9 mouse cellular contexts compared by ENCODE assay signal in the genomic region with DNA sequence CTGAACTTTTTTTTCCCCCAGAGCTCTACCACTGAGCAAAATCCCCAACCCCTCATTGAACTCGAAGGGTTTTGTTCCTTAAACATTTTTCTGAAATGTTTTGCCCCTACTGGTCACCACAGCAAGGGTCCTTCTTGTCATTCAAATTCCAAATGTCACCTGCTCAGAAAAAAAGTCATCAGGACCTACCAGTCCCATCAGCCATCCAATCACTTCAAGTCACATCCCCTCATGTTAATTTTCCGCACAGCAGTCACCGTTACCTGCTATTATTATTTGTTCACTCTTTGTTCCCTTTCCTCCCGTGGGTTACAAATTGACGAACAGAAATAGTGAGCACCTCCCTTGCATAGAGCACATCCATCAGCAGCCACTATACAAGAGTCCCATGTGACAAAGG. TPM values are rescaled to one million over a fixed set of nuclear protein-coding genes. Genes with fewer than 3 reads are reported as not detected.
DNase-seq lines count a peak whose midpoint lies in the region; ATAC-seq and TF ChIP-seq lines count a peak whose summit lies in the region.
"Had no signal": no experiment of that assay in that cellular context is flagged by ENCODE, and none has a peak within 500 bp of the region (broad histone marks: within the 10 kb centered on the region; RNA-seq: fewer than 3 reads in every experiment).

No protein-coding gene starts in this region.

- no peak for ATAC-seq in lung, embryonic 14.5 days (ENCODE audit: insufficient read depth)
- ATAC-seq in forebrain, embryonic 11.5 days (replicated peaks; ENCODE audit: low FRiP score), result no peak
- no peak for ATAC-seq in limb, embryonic 14.5 days (ENCODE audit: low FRiP score, low read depth)
- no peak for ATAC-seq in stomach, embryonic 15.5 days (ENCODE audit: insufficient read depth, low FRiP score, low read depth)

- H3K9ac ChIP-seq in lung, embryonic 14.5 days, result peak overlapping the region; percentile 52; the same call in 1 of the 2 replicates
- peak overlapping the region; percentile 79; the same call in 1 of the 2 replicates for H3K9ac ChIP-seq in forebrain, embryonic 11.5 days (ENCODE audit: low read length)
- no peak overlapping the region for H3K9ac ChIP-seq in limb, embryonic 14.5 days (ENCODE audit: low read depth, low read length, severe bottlenecking)
- no peak overlapping the region for H3K9ac ChIP-seq in stomach, embryonic 15.5 days

- WGBS in lung, embryonic 14.5 days, result 20% methylated on average over 5 of the region's 5 CpGs
- 17% methylated on average over 5 of the region's 5 CpGs for WGBS in lung, adult 2 months
- WGBS in forebrain, embryonic 11.5 days, result 19% methylated on average over 5 of the region's 5 CpGs
- WGBS in limb, embryonic 14.5 days, result 20% methylated on average over 5 of the region's 5 CpGs
- 17% methylated on average over 5 of the region's 5 CpGs for WGBS in stomach, embryonic 15.5 days

- no peak for TF ChIP-seq POLR2A in lung, adult 2 months (IDR thresholded peaks at IDR 0.05; ENCODE audit: borderline replicate concordance, extremely low read depth, low read depth, low read length)
- TF ChIP-seq POLR2A in limb, embryonic 14.5 days (IDR thresholded peaks at IDR 0.05; ENCODE audit: borderline replicate concordance, extremely low read depth, insufficient read depth, insufficient read length), result no peak

- H3K4me2 ChIP-seq in lung, embryonic 14.5 days, result peak overlapping the region; percentile 98
- peak overlapping the region; percentile 76 for H3K4me2 ChIP-seq in forebrain, embryonic 11.5 days (ENCODE audit: low read depth, low read length, severe bottlenecking)
- H3K4me2 ChIP-seq in limb, embryonic 14.5 days (replicated peaks; ENCODE audit: low read depth, low read length, severe bottlenecking), result peak overlapping the region; percentile 100
- peak overlapping the region; percentile 98 for H3K4me2 ChIP-seq in stomach, embryonic 15.5 days

- TF ChIP-seq CTCF in lung, embryonic 14.5 days (IDR thresholded peaks at IDR 0.05; ENCODE audit: low read depth), result no peak
- TF ChIP-seq CTCF in lung, adult 2 months (IDR thresholded peaks at IDR 0.05; ENCODE audit: insufficient read depth, low read length), result no peak

- H3K27me3 ChIP-seq in lung, embryonic 14.5 days (ENCODE audit: insufficient read depth, low read length), result peaks cover 20% of the 10 kb centered on the region
- H3K27me3 ChIP-seq in forebrain, embryonic 11.5 days (ENCODE audit: control insufficient read depth, insufficient read depth, low read length), result no peaks in the 10 kb centered on the region
- H3K27me3 ChIP-seq in limb, embryonic 14.5 days (ENCODE audit: control insufficient read depth, insufficient read depth, low read length), result peaks cover 13% of the 10 kb centered on the region
- peaks cover 5% of the 10 kb centered on the region; the same call in 1 of the 2 replicates for H3K27me3 ChIP-seq in stomach, embryonic 15.5 days (replicated peaks)

- no peak overlapping the region for H3K27ac ChIP-seq in lung, embryonic 14.5 days (ENCODE audit: low read depth)
- H3K27ac ChIP-seq in forebrain, embryonic 11.5 days (ENCODE audit: low read depth, low read length), result no peak overlapping the region
- H3K27ac ChIP-seq in limb, embryonic 14.5 days (replicated peaks; ENCODE audit: low read depth, low read length), result no peak overlapping the region
- H3K27ac ChIP-seq in stomach, embryonic 15.5 days, result no peak overlapping the region
- H3K27ac ChIP-seq: macrophage had no signal

- H3K36me3 ChIP-seq in lung, embryonic 14.5 days (ENCODE audit: insufficient read depth), result no peaks in the 10 kb centered on the region
- no peaks in the 10 kb centered on the region for H3K36me3 ChIP-seq in forebrain, embryonic 11.5 days (ENCODE audit: control insufficient read depth, insufficient read depth, low read length)
- no peaks in the 10 kb centered on the region for H3K36me3 ChIP-seq in limb, embryonic 14.5 days (ENCODE audit: control insufficient read depth, insufficient read depth, low read length)
- no peaks in the 10 kb centered on the region for H3K36me3 ChIP-seq in stomach, embryonic 15.5 days

- 0 out of 2 replicates have a peak, but pooled peaks cover 3% of the 10 kb centered on the region for H3K4me1 ChIP-seq in lung, embryonic 14.5 days (ENCODE audit: insufficient read depth)
- H3K4me1 ChIP-seq in lung, adult 2 months (ENCODE audit: control insufficient read depth, insufficient read depth, low read length), result peaks cover 8% of the 10 kb centered on the region
- H3K4me1 ChIP-seq in forebrain, embryonic 11.5 days (replicated peaks; ENCODE audit: control insufficient read depth, insufficient read depth, low read length), result peaks cover 3% of the 10 kb centered on the region; the same call in 1 of the 2 replicates
- peaks cover 5% of the 10 kb centered on the region; the same call in 1 of the 2 replicates for H3K4me1 ChIP-seq in limb, embryonic 14.5 days (ENCODE audit: control insufficient read depth, insufficient read depth, low read length)
- H3K4me1 ChIP-seq in stomach, embryonic 15.5 days, result peaks cover 21% of the 10 kb centered on the region

- DNase-seq in lung, embryonic 14.5 days, result no peak
- no peak for DNase-seq in lung, adult 2 months
- DNase-seq in forebrain, embryonic 11.5 days (ENCODE audit: low spot score), result no peak
- no peak for DNase-seq in limb, embryonic 14.5 days (ENCODE audit: low spot score)
- no peak for DNase-seq in left cerebral cortex, postnatal 25 days (ENCODE audit: low spot score in 2 of 2)
- DNase-seq in spleen, postnatal 36 days (ENCODE audit: low spot score in 2 of 2), result no peak
- no peak for DNase-seq in layer of hippocampus, adult 9-11 months

- intact Hi-C loops in left cerebral cortex, postnatal 25 days (cut with DNase I), result no loop called here

- H3K4me3 ChIP-seq in lung, embryonic 14.5 days (ENCODE audit: low read depth, low read length), result peak overlapping the region; percentile 71
- no peak overlapping the region for H3K4me3 ChIP-seq in lung, adult 2 months (replicated peaks; ENCODE audit: extremely low read depth, low read depth, low read length)
- peak overlapping the region; percentile 89 for H3K4me3 ChIP-seq in forebrain, embryonic 11.5 days (ENCODE audit: low read depth, low read length)
- H3K4me3 ChIP-seq in limb, embryonic 14.5 days (replicated peaks; ENCODE audit: low read length), result peak overlapping the region; percentile 69
- H3K4me3 ChIP-seq in stomach, embryonic 15.5 days (replicated peaks), result peak overlapping the region; percentile 72

- H3K9me3 ChIP-seq in lung, embryonic 14.5 days (ENCODE audit: low read depth, low read length), result no peaks in the 10 kb centered on the region
- no peaks in the 10 kb centered on the region for H3K9me3 ChIP-seq in forebrain, embryonic 11.5 days (ENCODE audit: control insufficient read depth, low read length)
- no peaks in the 10 kb centered on the region for H3K9me3 ChIP-seq in limb, embryonic 14.5 days (ENCODE audit: control insufficient read depth, low read length)
- no peaks in the 10 kb centered on the region for H3K9me3 ChIP-seq in stomach, embryonic 15.5 days

RNA-seq across cellular contexts. Expression of gene Plekha7, which starts 1.6 kb away (rescaled TPM):
- polyA plus RNA-seq in lung, embryonic 14.5 days (2014; fragmentation: Nextera tagmentation; extraction: Ambion mirVana), result 9.5 and 10.3 TPM in 2 replicates
- polyA plus RNA-seq in lung, adult 2 months (2012; rRNA removed), result 9.4 and 10.0 TPM in 2 replicates
- 16.1 and 17.9 TPM in 2 replicates for polyA plus RNA-seq in forebrain, embryonic 11.5 days (2014; fragmentation: Nextera tagmentation; extraction: Ambion mirVana)
- polyA plus RNA-seq in limb, embryonic 14.5 days (2012; rRNA removed), result 12.9 and 14.3 TPM in 2 replicates
- polyA plus RNA-seq in limb, embryonic 14.5 days (2014; fragmentation: Nextera tagmentation; extraction: Ambion mirVana), result 9.2 and 9.9 TPM in 2 replicates
- polyA plus RNA-seq in stomach, embryonic 15.5 days (2015; fragmentation: Nextera tagmentation; extraction: Ambion mirVana), result 17.4 and 19.3 TPM in 2 replicates
- 10 to 100 TPM; 19.2 to 20.3 TPM for total RNA-seq in left cerebral cortex, postnatal 25 days (2021)

RNA-seq across cellular contexts. Expression of gene Rps13, which starts 27.4 kb away (rescaled TPM):
- 953 and 964 TPM in 2 replicates for polyA plus RNA-seq in lung, embryonic 14.5 days (2014; fragmentation: Nextera tagmentation; extraction: Ambion mirVana)
- polyA plus RNA-seq in lung, adult 2 months (2012; rRNA removed), result 82.3 and 118 TPM in 2 replicates
- polyA plus RNA-seq in forebrain, embryonic 11.5 days (2014; fragmentation: Nextera tagmentation; extraction: Ambion mirVana), result 691 and 697 TPM in 2 replicates
- polyA plus RNA-seq in limb, embryonic 14.5 days (2012; rRNA removed), result 952 and 1,380 TPM in 2 replicates
- polyA plus RNA-seq in limb, embryonic 14.5 days (2014; fragmentation: Nextera tagmentation; extraction: Ambion mirVana), result 930 and 1,010 TPM in 2 replicates
- polyA plus RNA-seq in stomach, embryonic 15.5 days (2015; fragmentation: Nextera tagmentation; extraction: Ambion mirVana), result 728 and 831 TPM in 2 replicates
- total RNA-seq in left cerebral cortex, postnatal 25 days (2021), result 100 to 1,000 TPM; 180 to 186 TPM

Comparison
In these comparisons a context has a peak if more than half of its experiments do, and no peak if none do; other contexts are left out.
1. H3K9ac ChIP-seq: peak in lung, embryonic 14.5 days (single experiment) and forebrain, embryonic 11.5 days (single experiment); none in limb, embryonic 14.5 days (single experiment) and stomach, embryonic 15.5 days (single experiment).
2. Peak in every context shown above with its lines, with median percentiles within 50 percentile points of each other: H3K4me2 ChIP-seq.